Comparison of ENCODE assay signal across 9 mouse cellular contexts in the genomic region with DNA sequence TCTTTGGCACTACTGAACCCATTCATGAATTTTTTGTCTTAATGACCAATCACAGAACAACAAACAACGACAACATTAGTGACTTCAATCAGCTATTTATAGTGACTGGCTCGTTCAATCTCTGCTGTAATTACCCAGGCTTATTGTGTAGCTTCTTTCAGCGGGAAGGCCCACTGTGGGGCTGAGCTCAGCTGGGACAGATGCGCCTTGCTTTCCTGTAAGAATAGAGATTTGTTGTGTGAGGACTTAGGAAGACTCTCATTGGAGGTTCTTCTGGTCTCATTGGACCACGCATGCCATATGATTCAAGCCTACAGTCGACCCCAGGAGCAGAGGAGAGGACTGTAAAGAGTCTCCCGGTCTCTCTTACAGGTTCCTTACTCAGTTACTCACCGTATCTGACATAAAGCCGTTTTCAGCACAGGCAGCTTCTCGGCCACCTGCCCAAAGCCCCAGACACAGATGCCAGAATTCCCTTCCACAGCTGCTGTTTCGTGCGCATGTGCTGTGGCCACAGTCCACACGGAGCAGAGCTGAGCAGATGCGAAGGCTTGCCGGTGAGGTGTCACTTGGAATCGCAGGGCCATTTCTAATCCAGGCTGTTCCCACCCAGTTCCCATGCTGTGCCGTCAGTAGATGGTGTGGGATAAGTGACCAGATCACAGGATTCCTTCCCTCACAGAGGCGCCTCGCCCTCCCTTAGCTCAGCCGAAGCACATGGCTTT.
A peak's percentile ranks its signal among the peaks of the same experiment; 100 is the strongest.
DNase-seq lines count a peak whose midpoint lies in the region; ATAC-seq lines count a peak whose summit lies in the region.
"Had no signal": no experiment of that assay in that cellular context is flagged by ENCODE, and none has a peak within 500 bp of the region (broad histone marks: within the 10 kb centered on the region; RNA-seq: fewer than 3 reads in every experiment).

No protein-coding gene starts in this region.

- no peak overlapping the region for H3K4me3 ChIP-seq in limb, embryonic 13.5 days
- no peak overlapping the region for H3K4me3 ChIP-seq in liver, embryonic 11.5 days (ENCODE audit: low read depth, low read length)
- H3K4me3 ChIP-seq: liver, embryonic 15.5 days had no signal

- DNase-seq in embryo, embryonic 11 days, result peak; percentile 37
- no peak for DNase-seq in embryo, embryonic 10 days (ENCODE audit: low spot score)
- peak; percentile 72 for DNase-seq in ZHBTc4 (ENCODE audit: low read depth, low spot score)
- peak; percentile 41 for DNase-seq in heart, adult 8-10 months (ENCODE audit: low spot score)
- peak; percentile 44 for DNase-seq in right cerebral cortex, postnatal 14 days
- no peak for DNase-seq in liver, embryonic 11.5 days (ENCODE audit: low spot score)
- DNase-seq in adrenal gland, postnatal 10 days, result no peak

- H3K4me1 ChIP-seq in limb, embryonic 13.5 days, result peaks cover 23% of the 10 kb centered on the region
- no peaks in the 10 kb centered on the region for H3K4me1 ChIP-seq in liver, embryonic 11.5 days (replicated peaks; ENCODE audit: control insufficient read depth, insufficient read depth, low read length)
- H3K4me1 ChIP-seq: liver, embryonic 15.5 days had no signal

- 0 out of 2 replicates have a peak, but pooled peaks cover 3% of the 10 kb centered on the region for H3K9me3 ChIP-seq in limb, embryonic 13.5 days
- H3K9me3 ChIP-seq in liver, embryonic 11.5 days (ENCODE audit: control insufficient read depth, low read length), result no peaks in the 10 kb centered on the region
- H3K9me3 ChIP-seq: liver, embryonic 15.5 days had no signal

- H3K27ac ChIP-seq in limb, embryonic 13.5 days, result no peak overlapping the region; the same call in 1 of the 2 replicates
- no peak overlapping the region for H3K27ac ChIP-seq in liver, embryonic 11.5 days (ENCODE audit: low read depth, low read length)
- H3K27ac ChIP-seq: liver, embryonic 15.5 days had no signal

- peak overlapping the region; percentile 36 for H3K4me2 ChIP-seq in limb, embryonic 13.5 days (replicated peaks)
- no peak overlapping the region for H3K4me2 ChIP-seq in liver, embryonic 11.5 days
- H3K4me2 ChIP-seq: liver, embryonic 15.5 days had no signal

- H3K9ac ChIP-seq in limb, embryonic 13.5 days, result no peak overlapping the region
- H3K9ac ChIP-seq in liver, embryonic 11.5 days (ENCODE audit: low read depth, low read length), result no peak overlapping the region
- H3K9ac ChIP-seq: liver, embryonic 15.5 days had no signal

- no peaks in the 10 kb centered on the region for H3K27me3 ChIP-seq in limb, embryonic 13.5 days
- H3K27me3 ChIP-seq in liver, embryonic 11.5 days (replicated peaks; ENCODE audit: control insufficient read depth, insufficient read depth, low read length), result no peaks in the 10 kb centered on the region
- H3K27me3 ChIP-seq: liver, embryonic 15.5 days had no signal

- ATAC-seq in limb, embryonic 13.5 days (ENCODE audit: low FRiP score, low read depth), result peak; percentile 86
- ATAC-seq in liver, embryonic 11.5 days (replicated peaks; ENCODE audit: low FRiP score), result no peak

- WGBS in limb, embryonic 13.5 days, result 60% methylated on average over 20 of the region's 20 CpGs
- 77% methylated on average over 20 of the region's 20 CpGs for WGBS in liver, embryonic 11.5 days

- no peaks in the 10 kb centered on the region for H3K36me3 ChIP-seq in limb, embryonic 13.5 days
- H3K36me3 ChIP-seq in liver, embryonic 11.5 days (ENCODE audit: control insufficient read depth, insufficient read depth, low read length), result no peaks in the 10 kb centered on the region
- H3K36me3 ChIP-seq: liver, embryonic 15.5 days had no signal

Comparison
In these comparisons a context has a peak if more than half of its experiments do, and no peak if none do; other contexts are left out.
1. DNase-seq: peak in embryo, embryonic 11 days (single experiment), ZHBTc4 (single experiment), heart, adult 8-10 months (single experiment) and right cerebral cortex, postnatal 14 days (single experiment); none in embryo, embryonic 10 days (single experiment), liver, embryonic 11.5 days (single experiment) and adrenal gland, postnatal 10 days (single experiment).